Mouse (Mus musculus): ENCODE results near the gene Med27. TPM values are rescaled to one million over a fixed set of nuclear protein-coding genes. Genes with fewer than 3 reads are reported as not detected.

Med27 gene
- polyA plus RNA-seq, 1 experiment from 2014 or later, result 13.0 TPM

GRCm38 (mm10) chr2:29320780-29321179, 25.8 kb upstream of the Med27 start:
- no peaks in the 10 kb centered on the region for H3K27me3 ChIP-seq (ENCODE audit: insufficient read depth, low read length)
- no peak overlapping the region for H3K9ac ChIP-seq (replicated peaks)
- no peaks in the 10 kb centered on the region for H3K9me3 ChIP-seq (ENCODE audit: low read length)
- H3K36me3 ChIP-seq (replicated peaks; ENCODE audit: insufficient read depth, low read length), result no peaks in the 10 kb centered on the region
- H3K4me2 ChIP-seq (ENCODE audit: low read depth, low read length), result no peak overlapping the region
- no peak for ATAC-seq
- no peak overlapping the region for H3K27ac ChIP-seq (ENCODE audit: low read depth)
- no peak for DNase-seq
- H3K4me3 ChIP-seq (ENCODE audit: low read depth, low read length), result no peak overlapping the region
- no peak for TF ChIP-seq EP300 (IDR thresholded peaks at IDR 0.05; ENCODE audit: low read depth)
- no peak for TF ChIP-seq CTCF (IDR thresholded peaks at IDR 0.05; ENCODE audit: low read depth)
- WGBS (ENCODE audit: insufficient replicate concordance), result 68% methylated on average over 6 of the region's 6 CpGs
- H3K4me1 ChIP-seq (ENCODE audit: insufficient read depth), result no peaks in the 10 kb centered on the region

GRCm38 (mm10) chr2:29324456-29324855, 22.2 kb upstream of the Med27 start:
- H3K9me3 ChIP-seq (ENCODE audit: low read length), result no peaks in the 10 kb centered on the region
- ATAC-seq, result no peak
- H3K27ac ChIP-seq (ENCODE audit: low read depth), result no peak overlapping the region
- WGBS (ENCODE audit: insufficient replicate concordance), result 76% methylated on average over 2 of the region's 2 CpGs
- H3K27me3 ChIP-seq (ENCODE audit: insufficient read depth, low read length), result no peaks in the 10 kb centered on the region
- no peak overlapping the region for H3K9ac ChIP-seq (replicated peaks)
- TF ChIP-seq EP300 (IDR thresholded peaks at IDR 0.05; ENCODE audit: low read depth), result no peak
- no peak for TF ChIP-seq CTCF (IDR thresholded peaks at IDR 0.05; ENCODE audit: low read depth)
- H3K36me3 ChIP-seq (replicated peaks; ENCODE audit: insufficient read depth, low read length), result no peaks in the 10 kb centered on the region
- DNase-seq, result no peak
- H3K4me2 ChIP-seq (ENCODE audit: low read depth, low read length), result no peak overlapping the region
- H3K4me3 ChIP-seq (ENCODE audit: low read depth, low read length), result no peak overlapping the region
- no peaks in the 10 kb centered on the region for H3K4me1 ChIP-seq (ENCODE audit: insufficient read depth)

- Histone ChIP-seq H3K4me3 (ENCODE audit: low read depth, low read length) (no peak overlapping the region), H3K4me2 (ENCODE audit: low read depth, low read length) (no peak overlapping the region), H3K27me3 (ENCODE audit: insufficient read depth, low read length) (no peaks in the 10 kb centered on the region), H3K36me3 (replicated peaks; ENCODE audit: insufficient read depth, low read length) (no peaks in the 10 kb centered on the region), H3K4me1 (ENCODE audit: insufficient read depth) (no peaks in the 10 kb centered on the region), H3K9ac (replicated peaks) (no peak overlapping the region), H3K9me3 (ENCODE audit: low read length) (no peaks in the 10 kb centered on the region), H3K27ac (ENCODE audit: low read depth) (no peak overlapping the region)
- no peak for ATAC-seq
- no peak for DNase-seq
- 85% methylated on average over 1 of the region's 1 CpGs for WGBS (ENCODE audit: insufficient replicate concordance)
- TF ChIP-seq CTCF (IDR thresholded peaks at IDR 0.05; ENCODE audit: low read depth) (no peak), EP300 (IDR thresholded peaks at IDR 0.05; ENCODE audit: low read depth) (no peak)
Observed at GRCm38 (mm10) chr2:29330471-29330870, 16.1 kb upstream of the Med27 start.

DNA sequence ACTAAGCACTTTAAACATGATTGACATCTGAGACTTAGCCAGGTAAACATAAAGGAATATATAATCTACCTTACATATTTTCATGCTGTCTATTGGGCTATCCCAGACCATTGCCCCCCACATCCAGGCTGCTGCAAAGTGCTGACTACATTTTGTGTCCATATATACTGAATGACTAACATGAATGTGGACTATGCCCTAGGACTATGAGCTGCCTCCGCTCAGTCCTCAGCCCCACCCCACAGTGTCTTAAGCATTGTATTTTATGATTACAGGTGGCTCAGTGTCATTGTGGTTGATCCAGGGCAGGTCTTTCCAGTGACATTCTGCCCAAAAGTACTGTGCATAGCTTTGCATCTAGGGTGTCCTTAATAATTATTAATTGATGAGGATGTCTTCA, 8.2 kb upstream of the Med27 start:
- TF ChIP-seq EP300 (IDR thresholded peaks at IDR 0.05; ENCODE audit: low read depth) (no peak), CTCF (IDR thresholded peaks at IDR 0.05; ENCODE audit: low read depth) (no peak)
- H3K27ac ChIP-seq (ENCODE audit: low read depth), result no peak overlapping the region
- H3K4me2 ChIP-seq (ENCODE audit: low read depth, low read length), result no peak overlapping the region
- no peaks in the 10 kb centered on the region for H3K36me3 ChIP-seq (replicated peaks; ENCODE audit: insufficient read depth, low read length)
- no peaks in the 10 kb centered on the region for H3K27me3 ChIP-seq (ENCODE audit: insufficient read depth, low read length)
- ATAC-seq, result no peak
- no peaks in the 10 kb centered on the region for H3K9me3 ChIP-seq (ENCODE audit: low read length)
- H3K9ac ChIP-seq (replicated peaks), result no peak overlapping the region
- H3K4me3 ChIP-seq (ENCODE audit: low read depth, low read length), result no peak overlapping the region
- 70% methylated on average over 1 of the region's 1 CpGs for WGBS (ENCODE audit: insufficient replicate concordance)
- DNase-seq, result no peak
- no peaks in the 10 kb centered on the region for H3K4me1 ChIP-seq (ENCODE audit: insufficient read depth)

GRCm38 (mm10) chr2:29358696-29359375, 12.2 kb downstream of the Med27 start:
- 54% methylated on average over 9 of the region's 9 CpGs for WGBS (ENCODE audit: insufficient replicate concordance)
- no peaks in the 10 kb centered on the region for H3K27me3 ChIP-seq (ENCODE audit: insufficient read depth, low read length)
- no peak for ATAC-seq
- peaks cover 5% of the 10 kb centered on the region; the same call in 1 of the 2 replicates for H3K36me3 ChIP-seq (replicated peaks; ENCODE audit: insufficient read depth, low read length)
- H3K4me1 ChIP-seq (ENCODE audit: insufficient read depth), result no peaks in the 10 kb centered on the region
- no peaks in the 10 kb centered on the region for H3K9me3 ChIP-seq (ENCODE audit: low read length)
- DNase-seq, result no peak
- TF ChIP-seq CTCF (IDR thresholded peaks at IDR 0.05; ENCODE audit: low read depth), result no peak
- no peak for TF ChIP-seq EP300 (IDR thresholded peaks at IDR 0.05; ENCODE audit: low read depth)
- no peak overlapping the region for H3K4me3 ChIP-seq (ENCODE audit: low read depth, low read length)
- H3K4me2 ChIP-seq (ENCODE audit: low read depth, low read length), result no peak overlapping the region
- no peak overlapping the region for H3K9ac ChIP-seq (replicated peaks)
- H3K27ac ChIP-seq (ENCODE audit: low read depth), result no peak overlapping the region

DNA sequence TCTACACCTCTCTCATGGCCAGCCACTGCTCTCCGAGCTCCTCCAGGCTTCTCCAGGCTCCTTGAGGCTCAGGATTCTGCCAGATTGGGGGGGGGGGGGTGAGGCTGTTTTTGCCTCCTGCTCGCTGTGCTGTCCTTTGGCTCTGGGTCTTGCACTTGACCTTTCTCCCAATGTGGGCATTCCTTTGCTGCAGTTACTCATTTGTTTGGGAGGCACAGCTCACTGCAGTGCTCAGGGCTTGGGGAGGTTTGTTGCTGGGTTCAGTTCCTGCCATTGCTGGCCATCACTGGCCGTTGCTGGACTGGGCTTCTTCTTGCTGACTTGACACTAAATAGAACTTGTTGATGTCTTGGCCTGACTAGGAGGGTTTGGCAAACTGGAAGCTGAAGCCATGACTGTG, 14.3 kb downstream of the Med27 start:
- Histone ChIP-seq H3K9ac (replicated peaks) (no peak overlapping the region), H3K4me3 (ENCODE audit: low read depth, low read length) (no peak overlapping the region), H3K36me3 (replicated peaks; ENCODE audit: insufficient read depth, low read length) (peaks cover 5% of the 10 kb centered on the region; the same call in 1 of the 2 replicates), H3K4me1 (ENCODE audit: insufficient read depth) (no peaks in the 10 kb centered on the region), H3K27ac (ENCODE audit: low read depth) (no peak overlapping the region), H3K9me3 (ENCODE audit: low read length) (no peaks in the 10 kb centered on the region), H3K4me2 (ENCODE audit: low read depth, low read length) (no peak overlapping the region), H3K27me3 (ENCODE audit: insufficient read depth, low read length) (no peaks in the 10 kb centered on the region)
- 81% methylated on average over 3 of the region's 3 CpGs for WGBS (ENCODE audit: insufficient replicate concordance)
- no peak for TF ChIP-seq CTCF (IDR thresholded peaks at IDR 0.05; ENCODE audit: low read depth)
- TF ChIP-seq EP300 (IDR thresholded peaks at IDR 0.05; ENCODE audit: low read depth), result no peak
- ATAC-seq (no peak), DNase-seq (no peak)
